Mouse (Mus musculus) thymus, postnatal 36 days (tissue): Measurements from ENCODE around the gene Frem2.
A peak's percentile ranks its signal among the peaks of the same experiment; 100 is the strongest.

Experiments
- DNase-seq, 2 experiments: peaks; one replicate each; pipeline ENCODE4 v3.0.0; 2022; ENCODE audit warnings: mixed read lengths in 2 of 2

Frem2 gene

DNA sequence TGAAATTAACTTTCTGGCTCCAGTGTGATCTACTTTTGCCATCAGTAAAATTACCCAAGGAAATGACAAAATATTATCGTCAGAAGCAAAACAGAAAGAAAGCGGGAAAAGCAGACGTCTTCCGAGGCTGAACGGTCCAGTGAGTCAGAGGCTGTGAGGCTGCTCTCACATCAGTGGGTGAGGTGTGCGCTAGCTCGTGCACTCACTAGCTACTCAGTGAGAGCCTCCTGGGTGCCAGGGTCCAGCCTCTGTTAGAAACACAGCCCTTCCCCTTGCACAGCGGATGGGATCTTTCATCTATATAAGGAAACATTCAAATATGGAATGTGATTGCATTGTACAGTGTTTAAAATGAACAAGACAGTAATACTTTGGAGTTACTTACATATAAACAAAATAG, 36.8 kb downstream of the Frem2 start:
- DNase-seq, result no peak

DNA sequence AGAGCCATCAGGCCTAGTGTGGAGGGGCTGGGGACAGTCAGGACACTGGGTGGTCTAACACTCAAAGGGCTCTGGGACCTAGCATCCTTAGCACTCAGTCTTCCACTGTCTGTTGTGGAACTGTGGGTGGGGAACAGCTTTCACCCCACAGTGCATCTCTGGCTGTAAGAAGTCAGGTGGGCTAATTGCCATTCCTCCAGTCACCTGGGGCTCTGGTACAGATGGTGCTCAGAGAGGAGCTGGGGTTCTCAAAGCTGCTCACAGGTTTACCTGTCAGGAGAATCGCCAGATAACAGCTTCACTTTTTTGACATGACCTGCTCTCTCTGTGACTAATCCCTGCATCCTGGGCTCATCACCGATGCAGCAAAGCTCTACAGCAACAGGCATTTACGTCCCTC, 46.0 kb downstream of the Frem2 start:
- DNase-seq, result no peak

DNA sequence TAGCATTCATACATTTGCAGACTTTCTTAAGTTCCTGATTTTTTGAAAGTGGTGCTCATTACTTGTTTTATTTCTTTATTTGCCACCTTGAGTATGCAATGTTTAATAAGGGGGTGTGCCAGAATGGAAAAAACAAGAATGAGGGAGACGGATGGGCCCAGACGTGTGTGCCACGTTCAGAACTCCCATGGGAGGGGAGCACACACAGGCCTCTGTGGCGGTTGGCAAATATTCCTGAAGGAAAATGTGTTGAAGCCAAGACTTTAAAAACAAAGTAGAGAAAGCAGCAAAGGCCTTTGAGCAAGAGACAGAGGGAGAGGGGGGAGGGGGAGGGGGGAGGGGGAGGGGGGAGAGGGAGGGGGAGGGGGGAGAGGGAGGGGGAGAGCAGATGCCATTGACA, 47.3 kb downstream of the Frem2 start:
- no peak for DNase-seq

DNA sequence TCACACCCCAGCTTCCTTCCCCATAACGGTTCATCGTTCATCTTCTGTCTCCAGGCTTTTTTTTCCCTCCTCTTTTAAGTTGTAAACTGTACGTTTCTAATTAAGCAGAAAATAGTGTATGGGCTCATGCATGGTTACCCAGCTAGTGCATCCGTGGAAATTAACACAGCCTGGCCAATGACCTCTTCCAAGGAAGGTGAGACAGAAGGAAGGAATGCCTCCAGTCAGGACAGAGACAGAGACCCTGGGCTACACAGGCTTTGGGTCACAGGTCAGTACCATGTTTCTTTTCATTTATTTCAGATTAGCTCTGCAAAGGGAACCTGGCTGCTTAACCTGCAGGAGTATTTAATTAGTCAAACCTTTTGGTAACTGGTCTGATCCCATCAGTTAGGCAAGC, 57.0 kb downstream of the Frem2 start:
- DNase-seq, result no peak

DNA sequence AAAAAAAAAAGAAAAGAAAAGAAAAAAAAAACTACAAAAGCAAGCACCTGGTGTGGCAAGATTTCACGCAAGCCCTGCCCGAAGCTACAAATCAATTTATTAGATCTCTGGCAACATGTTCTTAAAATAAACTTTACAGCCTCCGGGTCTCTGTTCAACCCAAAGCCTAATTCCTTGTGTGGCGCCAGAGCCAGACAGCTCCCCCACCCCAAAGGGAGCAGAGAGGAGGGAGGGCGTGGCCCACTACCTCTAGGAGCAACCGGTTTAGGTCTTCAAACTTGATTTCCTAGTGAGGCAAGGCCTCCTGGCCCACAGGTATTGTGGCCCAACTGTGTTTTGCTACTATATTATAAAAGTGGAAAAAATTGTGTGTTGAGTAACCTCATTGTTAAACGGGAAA, 57.8 kb downstream of the Frem2 start:
- no peak for DNase-seq

DNA sequence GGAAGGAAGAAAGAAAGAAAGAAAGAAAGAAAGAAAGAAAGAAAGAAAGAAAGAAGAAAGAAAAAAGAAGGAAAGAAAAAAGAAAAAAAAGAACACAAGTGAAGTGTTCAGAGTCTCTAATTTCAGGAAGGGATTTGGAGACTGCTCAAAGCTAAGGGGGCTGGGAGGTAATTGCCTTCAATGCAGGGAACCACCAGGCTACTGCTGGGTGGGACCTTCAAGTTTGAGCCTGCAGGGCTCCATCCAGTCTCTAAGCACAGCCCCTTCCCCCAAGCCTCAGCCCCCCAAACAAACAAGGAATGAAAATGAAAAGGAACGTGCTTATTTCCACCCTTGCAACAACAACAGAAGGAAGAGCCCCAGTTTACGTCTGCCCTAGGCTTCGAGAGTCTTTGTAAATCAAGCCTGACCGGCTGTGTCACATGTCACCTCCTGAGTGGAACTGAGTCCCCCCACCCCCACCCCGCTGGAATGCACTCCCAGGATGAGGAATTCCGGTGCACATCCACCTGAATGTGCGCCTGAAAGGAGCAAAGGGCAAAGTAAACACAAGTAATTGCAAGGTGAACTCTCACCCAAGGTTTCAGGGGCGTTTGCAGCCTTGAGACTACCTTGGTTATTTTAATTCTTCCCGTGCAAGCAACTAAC, 58.9 kb downstream of the Frem2 start:
- no peak for DNase-seq

DNA sequence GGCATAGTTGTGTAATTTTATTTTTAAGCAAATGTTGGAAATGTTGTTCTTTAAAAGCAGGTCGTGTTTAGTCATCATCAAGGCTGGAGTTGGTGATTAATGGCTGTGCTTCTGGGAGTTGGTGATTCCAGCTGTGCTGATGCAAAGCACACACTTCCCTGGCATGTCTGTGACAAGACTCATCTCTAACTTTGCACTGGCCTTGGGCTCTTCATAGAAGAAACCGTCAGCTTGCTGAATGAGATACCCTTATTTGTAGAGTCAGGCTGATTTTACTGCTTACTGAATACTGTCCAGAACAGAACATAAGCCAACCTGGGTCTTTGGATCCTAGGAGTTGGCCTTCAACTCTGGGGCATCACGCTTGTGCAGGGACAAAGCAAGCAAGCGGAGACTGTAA, 62.7 kb downstream of the Frem2 start:
- no peak for DNase-seq

DNA sequence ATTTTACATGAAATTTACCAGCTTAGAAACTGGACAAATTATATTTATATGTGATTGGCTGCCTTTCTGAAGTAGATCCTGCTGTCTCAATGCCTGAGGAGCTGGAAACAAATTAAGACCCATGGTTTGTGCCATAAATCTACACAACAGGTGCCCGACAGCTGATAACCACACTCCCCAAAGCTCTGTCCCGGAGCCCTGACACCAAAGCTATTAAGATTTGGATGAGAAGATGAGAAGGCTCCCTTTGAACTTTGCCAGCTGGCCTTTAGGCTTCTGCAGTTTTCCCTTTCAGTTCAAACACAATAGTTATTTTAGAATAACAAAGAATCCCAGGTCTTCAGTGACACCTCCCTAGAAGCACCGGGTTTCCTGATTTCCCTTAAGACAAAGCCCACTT, 63.4 kb downstream of the Frem2 start:
- no peak for DNase-seq

DNA sequence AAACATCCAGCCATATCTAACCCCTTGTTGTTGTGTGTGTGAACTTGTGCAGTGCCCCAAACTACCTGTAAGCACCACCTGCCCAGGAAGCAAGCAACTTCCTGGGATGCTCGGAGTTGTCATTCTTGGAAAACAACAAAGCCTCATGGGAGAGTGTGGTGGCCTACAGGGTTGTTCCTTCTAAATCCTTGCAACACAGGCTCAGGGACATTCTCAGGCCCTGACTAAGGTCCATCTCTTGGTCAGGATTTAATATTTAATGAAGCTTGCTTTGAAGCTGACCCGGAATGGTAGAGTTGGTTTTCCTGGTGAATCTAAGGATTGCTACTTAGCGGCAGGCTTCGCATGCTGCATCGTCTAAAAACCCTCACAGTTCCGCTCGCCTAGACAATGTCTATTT, 65.1 kb downstream of the Frem2 start:
- no peak for DNase-seq

DNA sequence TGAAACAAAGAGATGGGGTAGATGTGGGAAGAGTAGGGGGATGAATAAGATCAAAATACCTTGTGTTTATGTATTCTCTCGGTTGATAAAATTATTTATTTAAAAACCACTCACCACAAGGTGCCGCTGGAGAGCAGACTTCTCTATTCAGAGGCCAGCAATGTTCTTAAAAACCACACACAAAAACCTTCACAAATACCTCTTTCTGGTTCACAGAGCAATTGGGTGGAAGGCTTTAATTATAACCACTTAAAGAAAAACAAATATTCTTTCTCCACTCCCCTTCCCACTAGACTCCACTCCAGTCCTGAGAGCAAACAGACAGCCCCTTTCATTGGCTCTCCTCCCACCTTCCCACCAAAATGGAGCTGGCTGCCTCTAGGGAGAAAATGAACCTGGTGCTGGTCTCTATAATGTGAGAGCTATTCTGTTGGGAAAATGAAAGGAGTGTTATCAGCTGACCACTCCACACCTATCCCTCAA, 67.0 kb downstream of the Frem2 start:
- DNase-seq, result peak in 1 of 2 experiments; percentile 3

DNA sequence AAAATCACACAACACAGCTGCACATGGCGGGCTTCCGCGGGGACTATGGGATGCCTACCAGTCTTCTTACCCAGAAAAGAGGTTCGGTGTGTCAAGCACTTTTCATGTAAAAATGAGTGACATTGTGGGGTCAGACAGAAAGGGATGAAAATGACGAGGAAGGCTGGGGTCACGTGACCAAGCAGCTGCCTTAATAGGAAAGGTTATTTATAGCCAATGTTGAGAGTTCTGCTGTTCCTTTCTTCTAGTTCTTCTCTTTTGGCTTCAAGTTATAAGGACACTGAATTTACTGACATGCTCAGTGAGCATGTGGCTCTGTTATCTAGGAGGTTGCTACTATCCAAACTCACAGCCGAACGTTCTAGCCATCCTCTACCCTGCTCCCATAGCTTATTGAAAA, 73.9 kb downstream of the Frem2 start:
- DNase-seq, result no peak

DNA sequence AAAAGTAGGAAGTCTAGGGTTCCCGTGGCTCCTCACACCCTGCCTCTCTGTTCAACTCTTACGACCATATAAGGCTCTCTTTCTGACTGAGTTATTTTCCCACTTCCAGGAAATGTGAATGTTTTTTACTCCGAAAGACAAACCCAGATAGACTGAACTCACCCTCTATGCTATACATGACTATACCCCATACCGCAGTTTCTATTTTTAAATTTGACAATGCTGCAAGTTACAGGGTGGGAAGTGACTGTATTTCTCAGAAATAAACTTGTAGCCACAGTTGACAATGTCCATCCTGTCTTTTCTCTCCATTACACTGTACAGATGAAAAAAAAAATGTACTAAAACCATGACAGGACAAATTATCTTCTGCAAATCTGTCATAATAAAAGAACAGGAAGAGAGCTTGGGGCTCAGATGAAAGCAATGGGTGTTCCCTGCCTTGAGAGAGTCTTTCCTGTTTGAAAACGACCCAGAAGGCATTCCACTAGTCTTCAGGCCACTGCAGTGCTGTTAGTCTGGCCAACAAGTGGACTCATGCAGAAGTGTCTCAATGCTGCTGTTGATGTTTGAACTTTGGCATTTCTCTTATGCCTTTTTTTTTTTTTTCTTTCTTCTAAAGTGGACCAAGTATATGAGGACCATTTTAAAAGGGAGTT, 76.4 kb downstream of the Frem2 start:
- DNase-seq, result no peak

DNA sequence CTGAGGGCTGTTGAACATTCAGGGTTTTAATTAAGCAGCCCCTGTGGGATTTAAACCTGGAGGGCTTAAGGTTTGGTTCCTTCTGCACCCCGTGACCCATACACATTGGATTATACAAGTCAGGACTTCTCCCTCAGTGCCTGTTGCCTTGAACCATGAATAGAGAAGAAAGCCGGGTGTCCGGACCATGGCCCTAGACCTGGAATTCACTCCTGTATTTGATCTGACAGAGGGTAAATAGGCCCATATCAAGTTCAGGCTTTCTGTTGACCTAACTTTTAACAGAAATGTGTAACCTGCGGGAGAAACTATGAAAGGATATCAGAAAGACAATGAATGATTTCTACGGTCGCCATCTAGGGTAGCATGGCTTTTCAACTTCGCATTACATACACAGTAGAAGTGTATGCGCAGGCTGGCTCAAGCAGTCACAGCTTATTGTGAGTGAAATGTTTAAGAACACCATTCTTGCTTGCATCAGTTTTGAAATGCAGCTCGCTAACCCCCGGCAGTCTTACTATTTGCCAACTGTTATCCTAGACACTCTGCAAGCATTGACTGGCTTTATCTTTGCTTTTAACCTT, 77.9 kb downstream of the Frem2 start:
- no peak for DNase-seq

DNA sequence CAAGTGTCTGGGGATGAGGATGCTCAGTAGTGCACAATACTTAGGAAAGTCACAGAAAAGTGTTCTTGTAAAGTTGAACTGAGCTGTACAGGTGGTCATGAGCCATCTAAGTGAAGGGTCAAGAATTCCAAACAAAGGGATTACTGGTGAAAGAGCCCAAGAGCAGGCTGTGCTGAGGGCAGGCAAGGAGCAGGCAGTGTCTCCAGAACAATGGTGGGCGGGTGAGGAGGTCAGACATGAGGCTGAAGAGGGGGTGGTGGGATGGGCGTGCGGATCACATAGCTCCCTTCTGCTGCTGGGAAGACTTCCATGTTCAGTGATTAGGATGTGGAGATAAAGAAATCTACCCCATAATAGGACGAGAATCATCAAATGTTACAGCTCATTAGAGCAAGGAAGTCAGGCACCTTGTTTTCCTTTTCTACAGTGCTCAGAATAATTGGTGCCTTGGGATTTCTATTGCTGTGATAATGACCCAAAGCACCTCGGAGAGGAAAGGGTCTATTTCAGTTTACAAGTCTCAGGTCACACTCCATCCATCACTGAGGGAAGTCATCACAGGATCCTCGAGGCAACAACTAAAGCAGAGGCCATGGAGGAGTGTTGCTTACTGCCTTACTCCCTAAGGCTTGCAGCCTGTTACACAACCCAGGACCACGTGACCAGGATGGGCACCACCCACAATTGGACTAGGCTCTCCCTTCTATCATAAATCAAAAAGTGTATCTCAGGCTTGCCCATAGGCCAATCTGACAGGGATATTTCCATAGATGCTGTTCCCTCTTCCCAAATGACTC, 80.6 kb downstream of the Frem2 start:
- no peak for DNase-seq

DNA sequence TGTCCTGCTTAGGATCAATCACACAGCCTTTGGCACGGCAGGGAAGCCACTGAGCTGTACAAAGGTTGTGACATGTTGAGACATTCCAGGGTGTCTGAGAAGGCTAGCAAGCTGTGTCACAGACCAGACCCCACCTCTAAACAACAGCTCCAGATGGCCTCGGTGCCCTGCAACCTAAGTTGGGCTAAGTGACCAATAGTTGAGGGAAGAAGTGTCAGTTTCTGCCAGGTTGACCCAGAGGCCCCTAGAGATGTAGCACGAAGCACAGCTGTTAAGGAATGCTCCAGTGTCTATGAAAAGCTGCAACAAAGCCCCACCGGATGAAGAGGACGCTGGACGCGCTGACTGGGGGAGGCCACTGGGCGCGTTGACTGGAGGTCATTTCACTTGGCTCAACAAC, 83.0 kb downstream of the Frem2 start:
- DNase-seq, result no peak

DNA sequence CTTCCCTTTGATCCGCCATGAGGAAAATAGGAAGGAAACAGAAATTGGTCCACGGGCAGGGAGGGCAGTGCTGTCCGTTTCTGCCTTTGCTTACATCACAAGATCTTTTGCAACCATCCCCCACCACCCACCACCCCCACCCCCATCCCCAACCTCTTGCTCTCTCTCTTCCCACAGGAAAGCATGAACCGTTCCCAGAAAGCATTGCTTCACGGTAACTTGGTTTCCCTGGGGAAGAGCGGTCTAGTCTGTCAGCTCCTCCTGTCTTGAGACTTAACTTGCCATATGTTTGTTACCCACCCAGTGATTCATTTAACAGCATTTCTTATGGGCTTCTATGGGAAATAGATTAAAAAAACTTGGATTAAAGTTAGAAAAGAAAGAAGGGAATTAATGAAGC, 85.5 kb downstream of the Frem2 start:
- no peak for DNase-seq

DNA sequence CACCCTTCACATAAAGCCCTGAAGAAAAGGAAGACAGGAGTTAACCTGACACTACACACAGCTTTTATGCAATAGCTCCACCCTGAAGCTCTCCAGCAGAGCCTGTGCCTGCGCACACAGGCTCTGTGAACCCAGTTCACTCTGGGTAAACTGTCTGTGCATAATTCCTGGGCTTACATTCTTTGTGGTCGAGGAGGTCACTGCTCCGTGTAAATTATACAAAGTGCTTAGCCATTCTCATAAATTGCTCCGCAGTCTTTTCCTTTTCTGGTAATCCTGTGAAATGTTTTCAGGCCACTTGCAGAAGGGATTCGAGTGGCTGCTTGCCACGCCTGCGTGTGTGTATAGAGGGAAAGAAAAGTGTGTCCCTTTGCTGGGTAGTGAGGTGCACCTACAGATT, 92.6 kb downstream of the Frem2 start:
- no peak for DNase-seq

DNA sequence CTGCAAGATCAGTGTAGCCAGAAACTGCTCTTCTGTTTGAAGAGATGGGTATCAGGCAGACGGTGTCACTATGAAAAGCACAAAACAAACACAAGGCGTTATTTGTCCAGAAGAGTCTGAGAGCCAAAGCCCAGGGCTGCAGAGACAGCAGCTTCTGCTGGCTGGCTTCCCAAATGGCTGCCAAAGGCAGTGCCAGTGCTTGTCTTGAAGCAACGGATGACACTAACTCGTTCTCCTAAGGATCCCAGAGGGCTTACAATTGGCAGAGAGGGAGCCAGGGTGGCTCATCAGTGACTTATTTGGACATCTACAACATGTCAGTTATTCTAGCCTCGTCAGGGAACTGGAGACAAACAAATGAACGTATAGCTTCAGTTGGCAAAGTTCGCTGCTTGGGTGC, 93.4 kb downstream of the Frem2 start:
- no peak for DNase-seq

DNA sequence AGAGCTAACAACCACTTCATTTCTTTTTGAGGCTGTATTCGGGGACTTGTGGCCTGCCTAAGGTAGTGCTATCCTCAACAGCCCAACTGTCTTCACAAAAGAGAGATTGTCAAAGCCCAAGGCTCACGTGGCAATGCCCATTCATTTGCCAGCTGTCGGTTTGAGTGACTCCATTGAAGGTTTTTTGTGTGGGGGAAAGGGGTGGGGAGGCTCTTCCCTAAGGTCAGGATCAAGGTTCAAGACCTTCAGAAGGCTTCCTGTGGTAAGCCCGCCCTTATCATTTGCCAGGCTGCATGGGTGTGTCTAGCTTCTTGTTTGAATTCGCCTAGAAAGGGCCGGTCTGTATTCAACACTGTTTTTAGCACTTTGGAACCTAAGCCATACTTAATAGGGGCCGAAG, 95.3 kb downstream of the Frem2 start:
- DNase-seq, result no peak

DNA sequence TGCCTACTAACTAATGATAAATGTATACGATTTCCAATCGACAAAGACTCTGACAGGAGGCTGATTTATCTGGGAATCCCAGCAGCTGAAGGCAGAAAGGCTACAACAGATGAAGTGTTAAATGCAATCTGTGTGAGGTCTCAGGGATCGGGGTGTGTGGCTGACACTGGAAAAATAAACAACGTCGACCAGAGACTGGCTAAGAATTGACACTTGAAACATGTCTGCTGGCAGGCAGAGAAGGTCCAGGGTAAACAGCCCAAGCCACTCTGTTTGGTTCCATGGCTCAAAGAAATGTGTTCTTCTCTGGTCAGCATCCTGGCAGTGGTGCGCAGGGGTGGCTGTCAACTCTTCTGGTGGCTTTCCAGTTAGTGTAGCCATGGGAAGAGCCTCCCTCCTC, 98.1 kb downstream of the Frem2 start:
- no peak for DNase-seq

DNA sequence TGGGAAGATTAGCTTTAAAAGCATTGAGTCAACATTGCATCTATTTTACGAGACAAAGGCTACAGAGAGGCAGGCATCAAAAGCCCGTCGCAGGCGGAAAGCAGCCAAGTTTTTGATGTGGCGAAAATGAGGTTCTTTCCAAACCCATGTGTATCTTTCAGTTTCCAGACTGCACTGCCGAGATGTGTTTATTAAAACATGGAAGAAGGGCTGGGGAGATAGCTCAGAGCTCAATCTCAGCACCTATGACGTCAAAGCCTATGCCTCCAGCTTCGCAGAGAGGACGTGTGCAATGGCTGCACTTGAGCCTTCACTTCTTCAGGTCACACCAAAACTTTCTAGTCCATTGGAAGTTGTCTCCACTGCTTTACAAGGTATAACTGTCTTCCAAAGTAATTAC, 98.9 kb downstream of the Frem2 start:
- no peak for DNase-seq

DNA sequence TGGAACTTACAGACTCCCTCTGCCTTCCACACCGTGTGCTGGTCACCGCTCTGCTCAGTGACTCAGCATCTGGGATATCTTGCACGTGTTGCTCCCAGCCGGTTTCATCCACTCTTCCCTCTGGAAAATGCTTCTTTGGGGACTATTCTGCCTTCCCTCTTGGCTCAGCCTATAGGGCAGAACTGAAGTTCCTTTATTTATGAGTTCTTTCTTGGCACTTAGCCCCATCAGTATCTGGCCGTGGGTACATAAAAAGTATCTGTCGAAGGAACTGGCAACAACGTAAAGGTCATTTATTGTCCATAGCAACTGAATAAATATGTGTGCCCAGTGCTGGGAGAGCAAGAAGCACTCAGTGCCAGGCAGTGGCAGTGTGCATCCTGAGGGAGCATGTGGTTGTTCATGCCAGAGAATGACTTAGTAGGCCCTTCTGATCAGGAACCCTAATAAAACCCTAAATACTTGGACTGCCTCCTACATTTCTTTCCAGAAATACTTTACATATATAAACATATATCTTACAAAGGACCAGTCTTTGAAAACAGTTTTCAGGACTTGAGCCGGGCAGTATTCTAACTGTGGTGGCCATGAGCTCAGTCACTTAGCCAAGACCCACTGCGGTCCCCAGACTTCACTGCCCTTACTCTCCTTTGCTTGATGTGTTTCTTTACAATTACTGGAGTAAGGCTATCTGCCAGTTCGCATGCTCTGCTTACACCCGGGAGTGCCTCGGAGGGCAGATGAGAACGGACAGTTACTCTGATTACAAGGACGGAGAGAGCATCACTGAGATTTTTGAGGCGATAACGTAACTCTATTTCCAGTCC, 99.6 kb downstream of the Frem2 start:
- DNase-seq, result no peak
